Mouse (Mus musculus) layer of hippocampus, adult 2 months (tissue): ENCODE results near the gene Gjd3. TPM values are rescaled to one million over a fixed set of nuclear protein-coding genes. Genes with fewer than 3 reads are reported as not detected.
"Not testable (repeated sequence)": the region's sequence is repeated elsewhere in the genome, so short reads cannot be mapped to it uniquely, and the experiment has no call there.

Experiments
- DNase-seq, 2 experiments: peaks; one replicate each; pipeline ENCODE4 v3.0.0; 2022; ENCODE audit warnings: low spot score in 2 of 2
- H3K27ac ChIP-seq: fragments of 200-600 bp; 2 replicates; pipeline ENCODE4 v1.8.1; 2022
- H3K4me3 ChIP-seq: fragments of 200-600 bp; 2 replicates; pipeline ENCODE4 v1.8.1; 2022; ENCODE audit warnings: mild to moderate bottlenecking
- CTCF ChIP-seq: fragments of 200-600 bp; conservative IDR thresholded peaks from 2 replicates; pipeline ENCODE4 v1.8.1; 2022; ENCODE audit warnings: antibody characterized with exemption, mild to moderate bottlenecking, moderate library complexity
- total RNA-seq, 2 experiments: library from RNA; stranded (reverse); gene quantifications; 2 replicates each; pipeline ENCODE4 v1.2.3; 2021

The Gjd3 gene
- total RNA-seq, 2 experiments from 2014 or later = 1.3 to 2.0 TPM

DNA sequence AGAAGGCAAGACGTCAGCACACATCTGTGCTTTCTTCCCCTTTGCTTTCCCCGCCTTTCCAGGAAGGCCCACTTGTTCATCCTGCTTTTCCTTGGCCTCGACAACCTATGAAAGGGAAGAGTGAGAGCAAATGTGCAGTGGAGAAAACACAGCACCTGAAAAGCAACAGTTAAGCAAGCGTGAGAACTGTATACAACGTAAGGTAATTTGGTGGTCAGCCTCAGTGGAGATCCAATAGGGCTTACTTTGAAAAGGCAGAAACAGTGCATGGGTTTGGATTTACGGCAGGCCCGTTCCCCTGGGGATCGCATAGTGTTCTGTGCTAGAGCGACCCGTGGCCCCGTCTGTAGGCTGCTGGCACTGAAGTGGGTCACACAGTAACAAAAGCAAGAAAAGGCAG is 16.4 kb upstream of the Gjd3 start:
- Histone ChIP-seq H3K4me3 (no peak overlapping the region), H3K27ac (no peak overlapping the region)
- no peak for DNase-seq
- no peak for TF ChIP-seq CTCF

- no peak for DNase-seq
- Histone ChIP-seq H3K4me3 (no peak overlapping the region), H3K27ac (no peak overlapping the region)
- peak; percentile 35; the same call in 1 of the 2 replicates for TF ChIP-seq CTCF
These were observed 16.0 kb upstream of the Gjd3 start for GRCm38 (mm10) chr11:98998776-98999175.

GRCm38 (mm10) chr11:98997659-98998058 is 14.8 kb upstream of the Gjd3 start:
- DNase-seq = no peak
- no peak for TF ChIP-seq CTCF
- no peak overlapping the region for H3K27ac ChIP-seq
- no peak overlapping the region for H3K4me3 ChIP-seq

DNA sequence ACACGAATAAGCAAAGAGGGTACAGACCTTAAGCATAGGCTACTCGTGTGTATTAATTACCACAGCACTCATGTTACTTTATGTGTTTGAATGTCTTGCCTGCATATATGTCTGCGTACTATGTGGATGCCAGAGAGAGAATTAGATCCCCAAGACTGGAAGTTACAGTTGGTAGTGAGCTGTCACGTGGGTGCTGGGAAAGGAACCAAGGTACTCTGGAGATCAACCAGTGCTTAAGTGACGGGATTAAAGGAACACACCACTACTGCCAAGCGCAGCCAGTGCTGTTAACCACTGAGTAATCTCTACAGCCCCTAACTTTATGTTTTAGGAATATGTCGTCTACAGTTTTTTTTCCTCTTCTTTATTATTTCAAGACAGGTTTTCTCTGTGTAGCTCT is 13.2 kb upstream of the Gjd3 start:
- Histone ChIP-seq H3K4me3 (no peak overlapping the region), H3K27ac (no peak overlapping the region)
- DNase-seq = no peak
- no peak for TF ChIP-seq CTCF

DNA sequence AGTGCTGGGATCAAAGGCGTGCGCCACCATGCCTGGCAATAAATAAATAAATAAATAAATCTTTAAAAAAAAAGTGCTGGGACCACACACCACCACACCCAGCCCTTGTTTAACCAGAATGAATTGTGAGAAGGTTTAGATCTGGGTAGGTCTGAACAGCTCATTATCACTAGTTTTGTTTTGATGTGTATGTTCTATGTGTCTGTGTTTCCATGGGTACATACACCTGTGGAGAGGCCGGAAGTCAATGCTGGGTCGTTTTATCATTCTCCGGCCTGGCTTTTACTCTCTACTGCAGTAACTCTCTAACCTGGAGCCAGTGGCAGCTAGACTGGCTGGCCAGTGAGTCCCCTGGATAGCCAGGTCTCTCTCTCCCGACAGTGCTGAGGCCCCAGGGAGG is 8.1 kb upstream of the Gjd3 start:
- Histone ChIP-seq H3K4me3 (no peak overlapping the region), H3K27ac (no peak overlapping the region)
- TF ChIP-seq CTCF = no peak
- DNase-seq = no peak

GRCm38 (mm10) chr11:98988260-98988659 is 5.4 kb upstream of the Gjd3 start:
- DNase-seq, H3K27ac ChIP-seq, H3K4me3 ChIP-seq: not testable (repeated sequence)

DNA sequence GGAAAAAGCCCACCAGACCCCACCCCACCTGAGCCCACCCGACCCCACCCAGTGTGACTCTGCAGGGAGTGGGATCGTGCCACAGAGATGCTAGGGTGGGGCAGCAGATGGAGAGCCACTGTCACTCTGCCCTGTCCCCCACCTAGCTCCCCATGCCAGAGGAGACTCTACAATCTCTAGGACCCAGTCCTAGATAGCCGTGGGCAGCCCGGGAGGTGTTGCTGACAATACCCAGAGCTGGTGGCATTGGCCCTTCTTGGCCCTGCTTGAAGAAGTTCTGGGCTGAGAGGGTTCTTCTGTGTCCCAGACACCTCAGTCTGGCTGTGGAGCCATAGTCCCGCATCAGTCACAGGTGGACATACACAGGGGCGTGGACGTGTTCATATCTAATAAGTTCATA is 2.7 kb upstream of the Gjd3 start:
- no peak for DNase-seq
- Histone ChIP-seq H3K4me3 (no peak overlapping the region), H3K27ac (no peak overlapping the region)
- no peak for TF ChIP-seq CTCF

- no peak for TF ChIP-seq CTCF
- no peak overlapping the region for H3K4me3 ChIP-seq
- DNase-seq = no peak
- no peak overlapping the region for H3K27ac ChIP-seq
These were observed 735 bp upstream of the Gjd3 start for GRCm38 (mm10) chr11:98983551-98983950.

- DNase-seq = peak in 1 of 2 experiments; percentile 59
- peak overlapping the region; percentile 92 for H3K27ac ChIP-seq
- TF ChIP-seq CTCF = peak; percentile 76
These were observed 631 bp downstream of the Gjd3 start for GRCm38 (mm10) chr11:98981997-98982772.

GRCm38 (mm10) chr11:98981289-98981996 is 1.4 kb downstream of the Gjd3 start:
- Histone ChIP-seq H3K4me3 (peak overlapping the region; percentile 78), H3K27ac (peak overlapping the region; percentile 92)
- no peak for TF ChIP-seq CTCF
- DNase-seq = no peak

More at GRCm38 (mm10) chr11:98981997-98982772, 631 bp downstream of the Gjd3 start:
- peak overlapping the region; percentile 78 for H3K4me3 ChIP-seq

- Histone ChIP-seq H3K27ac (no peak overlapping the region), H3K4me3 (no peak overlapping the region)
- TF ChIP-seq CTCF = no peak
- DNase-seq = no peak
These were observed 3.5 kb downstream of the Gjd3 start for GRCm38 (mm10) chr11:98979356-98979755.

GRCm38 (mm10) chr11:98978526-98979148 is 4.2 kb downstream of the Gjd3 start:
- DNase-seq = no peak
- Histone ChIP-seq H3K4me3 (no peak overlapping the region), H3K27ac (no peak overlapping the region)
- TF ChIP-seq CTCF = no peak
